Mouse (Mus musculus): ENCODE results near the gene Tspan5.

- no peak for TF ChIP-seq CTCF (IDR thresholded peaks at IDR 0.05; ENCODE audit: low read depth)
- TF ChIP-seq EP300 (IDR thresholded peaks at IDR 0.05; ENCODE audit: low read depth) = no peak
Measured at GRCm38 (mm10) chr3:138742566-138742930, 553 bp downstream of the Tspan5 start.
